Mouse (Mus musculus) brain, adult 2 months (tissue): ENCODE data around the gene Adprhl2.

ENCODE experiments used
- DNase-seq: peaks from one replicate; pipeline ENCODE4 v3.0.0; 2011; ENCODE audit warnings: low read depth, low spot score

Gene Adprhl2

GRCm38 (mm10) chr4:126273753-126274152, 47.8 kb downstream of the Adprhl2 start:
- DNase-seq, result peak; percentile 91

- DNase-seq, result no peak
Observed at GRCm38 (mm10) chr4:126269292-126269691, 52.2 kb downstream of the Adprhl2 start.
